Mouse (Mus musculus): ENCODE results near the gene Cdc45.

The Cdc45 gene

GRCm38 (mm10) chr16:18788627-18789406, 23.0 kb downstream of the Cdc45 start:
- DNase-seq (ENCODE audit: low spot score in 2 of 2) = no peak

GRCm38 (mm10) chr16:18786652-18787051, 25.1 kb downstream of the Cdc45 start:
- no peak for DNase-seq (ENCODE audit: low spot score in 2 of 2)

DNA sequence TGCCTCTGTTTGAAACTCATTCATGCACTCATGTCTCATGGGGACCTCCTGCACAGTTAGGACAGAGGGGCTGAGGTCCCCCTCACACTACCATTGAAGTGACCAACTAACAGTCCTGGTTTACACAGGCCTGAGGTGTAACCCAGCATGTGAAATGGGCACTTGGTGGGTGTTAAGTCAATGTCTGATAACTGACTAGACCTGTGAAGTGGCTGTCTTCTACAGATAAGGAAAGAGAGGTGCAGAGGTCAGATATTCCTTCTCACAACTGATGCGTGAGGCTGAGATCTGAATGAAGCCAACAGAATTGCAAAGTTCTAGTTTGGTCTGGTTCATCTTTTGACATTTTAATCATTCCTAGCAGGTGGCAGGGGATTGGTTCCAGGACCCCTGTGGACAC, 26.3 kb downstream of the Cdc45 start:
- DNase-seq (ENCODE audit: low spot score in 2 of 2) = no peak

- DNase-seq (ENCODE audit: low spot score in 2 of 2) = no peak
These were observed 26.8 kb downstream of the Cdc45 start for GRCm38 (mm10) chr16:18785025-18785424.

DNA sequence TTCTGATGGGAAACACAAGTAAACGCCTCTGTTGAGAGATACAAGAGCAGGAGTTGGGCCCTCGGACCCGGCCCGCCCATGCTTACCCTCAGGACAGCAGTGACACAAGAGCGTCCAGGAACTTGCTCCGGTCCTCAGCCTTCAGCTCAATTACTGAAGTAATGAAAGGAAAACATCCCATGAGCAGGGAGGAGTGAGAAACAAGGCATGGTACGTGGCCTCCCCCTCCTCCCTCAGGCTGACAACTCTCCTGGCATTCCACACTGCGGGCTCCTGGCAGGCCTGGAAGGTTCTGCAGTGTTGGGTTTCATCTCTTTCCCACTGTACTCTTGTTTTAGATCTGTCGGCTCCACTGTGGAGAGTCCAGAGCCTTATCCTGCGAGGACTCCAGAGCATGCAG, 30.0 kb downstream of the Cdc45 start:
- no peak for DNase-seq (ENCODE audit: low spot score in 2 of 2)

DNA sequence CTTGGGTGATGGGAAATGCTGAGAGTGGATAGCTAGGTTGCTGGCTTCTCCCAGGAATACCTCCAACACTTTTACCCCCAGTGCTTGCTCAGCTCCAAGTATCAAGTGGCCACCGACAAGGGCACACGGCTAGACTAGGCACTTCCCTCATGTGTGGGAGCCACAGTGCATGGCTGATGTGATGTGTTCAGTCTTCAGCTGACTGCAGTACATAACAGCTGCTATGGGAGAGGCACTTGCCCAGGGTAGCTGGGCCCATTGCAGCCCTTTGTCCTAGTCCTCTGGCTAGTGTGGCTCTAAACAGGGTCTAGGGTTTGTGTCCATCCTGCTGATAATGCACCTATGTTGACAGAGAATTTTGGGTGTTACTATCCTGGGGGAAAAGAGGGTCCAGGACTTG, 33.3 kb downstream of the Cdc45 start:
- no peak for DNase-seq (ENCODE audit: low spot score in 2 of 2)

DNA sequence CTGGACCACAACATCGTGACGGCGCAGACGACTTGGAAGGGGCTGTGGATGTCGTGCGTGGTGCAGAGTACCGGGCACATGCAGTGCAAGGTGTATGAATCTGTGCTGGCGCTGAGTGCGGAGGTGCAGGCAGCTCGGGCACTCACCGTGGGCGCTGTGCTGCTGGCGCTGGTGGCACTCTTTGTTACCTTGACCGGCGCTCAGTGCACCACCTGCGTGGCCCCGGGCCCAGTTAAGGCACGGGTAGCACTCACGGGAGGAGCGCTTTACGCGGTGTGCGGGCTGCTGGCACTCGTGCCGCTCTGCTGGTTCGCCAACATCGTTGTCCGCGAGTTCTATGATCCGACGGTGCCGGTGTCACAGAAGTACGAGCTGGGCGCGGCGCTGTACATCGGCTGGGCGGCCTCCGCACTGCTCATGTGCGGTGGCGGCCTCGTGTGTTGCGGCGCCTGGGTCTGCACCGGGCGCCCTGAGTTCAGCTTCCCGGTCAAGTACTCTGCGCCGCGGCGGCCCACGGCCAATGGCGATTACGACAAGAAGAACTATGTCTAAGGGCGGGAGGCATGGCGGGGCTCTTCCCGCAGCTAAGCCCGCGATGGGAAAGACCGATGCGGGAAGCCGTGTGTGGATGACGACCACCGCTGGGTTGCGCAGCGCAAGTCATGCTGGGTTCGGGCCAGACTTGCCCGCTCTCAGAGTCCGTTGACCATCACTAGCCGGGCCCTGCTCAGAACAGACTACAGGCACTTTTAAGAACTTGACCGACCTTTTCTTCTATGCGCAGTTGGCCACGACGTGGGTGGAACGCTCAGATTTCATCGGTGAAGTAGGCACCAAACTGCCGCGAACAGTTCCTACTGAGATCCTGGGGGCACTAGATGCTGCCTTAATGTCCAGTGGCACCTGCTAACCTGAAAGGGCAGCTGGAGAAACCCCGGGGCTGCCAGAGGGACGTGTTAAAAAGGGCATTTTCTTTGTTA, 34.4 kb downstream of the Cdc45 start:
- DNase-seq (ENCODE audit: low spot score in 2 of 2) = no peak

- no peak for DNase-seq (ENCODE audit: low spot score in 2 of 2)
These were observed 35.2 kb downstream of the Cdc45 start, which contains the start of gene Cldn5 for GRCm38 (mm10) chr16:18776556-18777100. Gene Cldn5 (plus strand): TSS chr16:18776847.

DNA sequence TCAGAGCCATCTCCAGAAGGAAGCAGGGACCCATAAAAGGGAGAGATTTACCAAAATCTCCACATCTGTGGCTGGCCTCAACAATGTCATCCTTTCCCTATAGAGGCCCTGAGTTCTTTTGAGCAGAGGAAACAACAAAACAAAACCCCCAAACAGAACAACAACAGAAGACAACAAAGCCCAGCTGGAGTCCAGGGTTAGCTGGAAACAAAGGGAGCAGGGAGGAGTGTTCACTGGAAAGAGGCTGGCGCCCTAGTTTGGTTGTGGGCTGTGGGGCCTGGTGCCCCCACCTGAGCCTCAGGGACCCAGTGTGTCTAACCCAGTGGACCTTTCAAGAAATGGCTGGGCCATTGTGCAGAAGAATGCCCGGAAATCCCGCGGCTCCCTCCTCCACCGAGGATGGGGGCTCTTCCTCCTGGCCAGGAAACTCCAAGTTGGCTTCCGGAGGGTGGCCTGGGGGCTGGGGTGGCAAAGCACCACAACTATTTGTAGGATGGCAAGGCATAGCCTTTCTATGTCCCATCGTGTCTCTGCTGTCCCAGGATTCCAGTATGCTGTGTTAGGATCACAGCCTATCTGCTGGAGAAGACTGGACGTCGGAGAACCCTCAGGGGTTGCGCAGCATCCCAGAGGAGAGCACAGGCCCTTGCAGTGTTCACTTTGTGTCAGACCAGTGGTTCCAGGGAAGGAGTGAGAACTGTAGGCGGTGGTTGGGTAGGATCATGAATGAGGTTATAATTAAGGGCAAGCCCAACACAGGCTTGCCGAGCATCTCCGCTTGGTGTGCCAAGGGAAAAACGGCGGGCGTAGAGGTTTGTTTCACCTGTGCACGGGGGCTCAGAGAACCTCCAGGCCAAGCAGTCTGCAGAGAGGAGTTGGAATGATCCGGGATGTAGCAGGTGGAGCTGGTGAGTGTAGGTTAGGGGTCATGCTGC, 35.9 kb downstream of the Cdc45 start:
- no peak for DNase-seq (ENCODE audit: low spot score in 2 of 2)

DNA sequence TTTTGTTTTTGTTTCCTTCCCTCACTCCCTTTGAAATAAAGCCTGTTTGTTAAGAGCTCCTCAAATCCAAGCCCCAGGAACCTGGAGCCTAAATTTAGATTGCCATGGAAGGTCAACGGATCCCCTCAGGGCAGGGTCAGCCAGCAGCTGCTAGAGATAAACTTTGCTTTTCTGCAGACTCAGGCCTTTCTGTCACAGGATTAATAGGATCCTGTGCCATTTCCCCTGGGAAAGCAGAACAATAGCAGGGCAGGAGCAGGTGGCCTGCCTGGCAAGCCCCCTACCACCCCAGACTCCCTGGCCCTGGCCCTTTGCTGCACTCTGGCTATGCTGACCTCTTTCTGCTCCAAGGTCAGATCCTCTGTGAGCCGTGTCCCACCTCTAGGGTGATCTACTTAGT, 37.9 kb downstream of the Cdc45 start:
- DNase-seq (ENCODE audit: low spot score in 2 of 2) = no peak

DNA sequence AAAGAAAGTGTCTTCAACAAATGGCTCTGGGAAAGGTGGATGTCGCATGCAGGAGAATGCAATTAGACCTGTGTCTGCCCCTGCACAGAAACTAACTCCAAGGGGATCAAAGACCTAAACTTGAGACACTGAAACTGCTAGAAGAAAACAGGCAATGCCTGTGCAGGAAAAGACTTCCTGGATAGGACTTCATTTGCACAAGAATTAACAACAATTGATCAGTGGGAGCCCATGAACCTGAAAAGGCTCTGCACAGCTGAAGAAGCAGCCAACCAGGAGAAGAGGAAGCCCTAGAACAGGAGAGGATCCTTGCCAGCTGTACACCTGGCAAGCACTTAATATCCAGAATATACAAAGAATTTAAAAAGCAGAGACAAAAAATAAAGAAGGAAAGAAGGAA, 42.3 kb downstream of the Cdc45 start:
- no peak for DNase-seq (ENCODE audit: low spot score in 2 of 2)

- DNase-seq (ENCODE audit: low spot score in 2 of 2) = no peak
These were observed 45.4 kb downstream of the Cdc45 start for GRCm38 (mm10) chr16:18766390-18766789.

GRCm38 (mm10) chr16:18762960-18763359, 48.8 kb downstream of the Cdc45 start:
- no peak for DNase-seq (ENCODE audit: low spot score in 2 of 2)

DNA sequence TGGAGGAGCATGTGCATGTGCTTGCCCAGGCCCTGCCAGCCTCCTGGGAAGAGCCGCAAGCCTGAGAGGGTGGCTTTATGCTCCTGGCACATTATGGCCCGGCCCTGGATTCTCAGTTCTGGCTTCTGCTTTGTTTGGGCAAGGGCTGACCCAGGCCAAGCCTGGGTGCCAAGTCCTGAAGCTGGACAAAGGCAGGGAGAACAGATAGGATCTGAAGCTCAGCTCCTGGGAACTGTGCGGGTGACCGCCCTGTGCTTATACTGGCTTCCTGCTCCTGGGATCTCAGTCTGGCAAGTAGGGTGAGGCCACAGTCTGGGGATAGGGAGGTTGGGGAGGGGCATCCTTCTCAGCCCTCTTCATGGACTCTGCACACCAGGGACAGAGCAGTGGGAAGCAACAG, 50.1 kb downstream of the Cdc45 start:
- no peak for DNase-seq (ENCODE audit: low spot score in 2 of 2)

DNA sequence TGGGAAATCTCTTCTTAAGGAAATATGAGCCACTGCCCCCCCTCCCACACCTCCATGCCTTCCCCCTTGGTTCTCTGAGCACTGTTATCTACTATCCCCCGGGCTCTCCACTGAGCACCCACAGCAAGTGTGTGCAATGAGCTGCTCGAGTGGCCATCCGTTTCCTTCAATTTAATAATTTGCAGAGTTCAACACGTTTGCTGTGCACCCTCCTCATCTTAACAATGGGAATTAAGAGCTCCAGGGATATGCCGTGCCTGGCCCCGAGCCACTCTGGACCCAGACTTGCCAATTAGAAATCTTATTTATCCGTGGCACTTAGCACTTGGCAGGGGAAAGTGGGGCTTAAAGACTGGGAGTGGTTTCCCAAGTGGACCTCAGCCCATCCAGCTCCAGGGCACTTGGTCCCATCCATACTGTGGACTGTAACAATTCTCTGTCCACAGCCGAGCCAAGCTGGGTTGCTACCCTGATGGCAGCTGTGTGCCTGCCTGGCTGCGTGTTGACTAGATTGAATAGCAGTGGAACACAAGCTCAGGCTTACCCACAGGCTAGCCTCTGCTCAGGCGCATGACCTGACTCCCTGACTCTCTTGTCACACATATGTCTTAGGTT, 59.8 kb downstream of the Cdc45 start:
- DNase-seq (ENCODE audit: low spot score in 2 of 2) = no peak

- no peak for DNase-seq (ENCODE audit: low spot score in 2 of 2)
These were observed 60.7 kb downstream of the Cdc45 start for GRCm38 (mm10) chr16:18751101-18751500.

GRCm38 (mm10) chr16:18746268-18747122, 65.3 kb downstream of the Cdc45 start:
- no peak for DNase-seq (ENCODE audit: low spot score in 2 of 2)

GRCm38 (mm10) chr16:18738303-18738702, 73.5 kb downstream of the Cdc45 start:
- no peak for DNase-seq (ENCODE audit: low spot score in 2 of 2)

DNA sequence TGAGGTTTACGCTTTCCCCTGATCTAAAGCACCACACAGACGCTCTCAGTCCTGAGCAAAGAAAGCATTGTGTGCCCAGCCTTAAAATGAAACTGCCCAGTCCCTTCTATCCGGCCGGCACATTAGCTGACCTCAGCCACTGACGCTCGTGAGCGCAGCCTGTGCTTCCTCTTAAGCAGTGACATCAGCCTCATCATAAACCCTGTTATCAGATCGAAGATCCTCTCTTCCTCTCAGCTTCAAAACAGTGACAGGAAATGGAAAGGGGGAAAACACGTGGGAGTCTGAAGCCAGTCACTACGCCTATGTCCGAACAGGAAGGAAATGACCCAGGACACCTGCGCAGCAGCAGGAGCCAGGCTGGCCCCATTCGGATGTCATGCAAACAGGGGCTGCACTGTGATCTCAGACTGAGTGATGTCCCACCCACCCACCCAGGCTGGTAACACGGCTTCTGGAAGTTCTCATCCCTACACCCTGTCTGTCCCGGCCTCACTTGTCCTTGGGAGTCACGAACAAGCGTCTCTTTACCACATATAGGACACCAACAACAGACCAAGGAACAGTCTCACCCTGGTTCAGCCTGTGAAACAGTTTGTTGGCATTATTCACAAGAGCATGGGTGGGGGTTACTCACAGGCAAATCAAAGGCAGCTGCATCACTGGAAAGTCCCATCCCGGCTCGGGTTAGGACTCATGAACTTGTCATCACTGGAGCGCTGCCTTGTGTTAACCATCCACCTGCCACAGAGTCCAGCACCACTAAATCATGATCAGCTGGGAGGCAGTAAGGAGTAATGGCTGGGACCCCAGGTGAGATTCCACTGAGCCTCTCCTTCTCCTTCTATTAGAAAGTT, 78.5 kb downstream of the Cdc45 start:
- no peak for DNase-seq (ENCODE audit: low spot score in 2 of 2)
